Mouse (Mus musculus) liver, embryonic 15.5 days (tissue): Measurements from ENCODE around the gene Rgs8. TPM values are rescaled to one million over a fixed set of nuclear protein-coding genes. Genes with fewer than 3 reads are reported as not detected.

Source experiments
- ATAC-seq: fragments of 200-750 bp; cut with Nextera tagmentation; 2 replicates; pipeline ENCODE4 v1.8.0; 2017; ENCODE audit warnings: moderate number of reproducible peaks, mild to moderate bottlenecking, moderate library complexity; ENCODE audit not compliant: insufficient read depth
- H3K27ac ChIP-seq: fragments of 300-500 bp; sonication (generic); replicated peaks from 2 replicates; pipeline ENCODE4 v1.5.1; 2015; ENCODE audit warnings: mild to moderate bottlenecking, inconsistent platforms
- H3K27me3 ChIP-seq: fragments of 300-500 bp; sonication (generic); 2 replicates; pipeline ENCODE4 v1.6.1; 2015; ENCODE audit warnings: mild to moderate bottlenecking, inconsistent platforms
- H3K36me3 ChIP-seq: fragments of 300-500 bp; sonication (generic); replicated peaks from 2 replicates; pipeline ENCODE4 v1.6.1; 2015; ENCODE audit warnings: moderate library complexity, mild to moderate bottlenecking, inconsistent platforms
- H3K4me1 ChIP-seq: fragments of 300-500 bp; sonication (generic); replicated peaks from 2 replicates; pipeline ENCODE4 v1.6.1; 2015; ENCODE audit warnings: inconsistent platforms
- H3K4me2 ChIP-seq: fragments of 300-500 bp; sonication (generic); 2 replicates; pipeline ENCODE4 v1.6.1; 2015; ENCODE audit warnings: moderate library complexity, mild to moderate bottlenecking, inconsistent platforms
- H3K4me3 ChIP-seq: fragments of 300-500 bp; sonication (generic); replicated peaks from 2 replicates; pipeline ENCODE4 v1.5.1; 2015; ENCODE audit warnings: mild to moderate bottlenecking, inconsistent platforms
- H3K9ac ChIP-seq: fragments of 300-500 bp; sonication (generic); 2 replicates; pipeline ENCODE4 v1.6.1; 2015; ENCODE audit warnings: moderate library complexity, mild to moderate bottlenecking, inconsistent platforms
- H3K9me3 ChIP-seq: fragments of 300-500 bp; sonication (generic); replicated peaks from 2 replicates; pipeline ENCODE4 v1.6.1; 2016; ENCODE audit warnings: inconsistent platforms
- WGBS: fragments of 180-500 bp; shearing (Covaris S2); methylation state at CpG from one replicate; pipeline ENCODE4 v1.1.7; 2015; ENCODE audit warnings: mixed read lengths; ENCODE audit not compliant: insufficient replicate concordance; 5-methylcytosine and 5-hydroxymethylcytosine counted together
- polyA plus RNA-seq: library from polyadenylated mRNA; unstranded; fragments of >200 nt; fragmentation: Nextera tagmentation; extraction: Ambion mirVana; gene quantifications from 2 replicates; pipeline ENCODE4 v1.2.1, GENCODE M21; 2015

Gene Rgs8
- polyA plus RNA-seq, 1 experiment from 2014 or later: 0.14 TPM

GRCm38 (mm10) chr1:153696093-153696492 lies 43.3 kb downstream of the Rgs8 start:
- no peaks in the 10 kb centered on the region for H3K27me3 ChIP-seq
- no peaks in the 10 kb centered on the region for H3K9me3 ChIP-seq
- no peak overlapping the region for H3K4me2 ChIP-seq
- no peaks in the 10 kb centered on the region for H3K36me3 ChIP-seq
- no peak overlapping the region for H3K9ac ChIP-seq
- WGBS: 78% methylated on average over 11 of the region's 11 CpGs
- H3K27ac ChIP-seq: no peak overlapping the region
- no peak overlapping the region for H3K4me3 ChIP-seq
- H3K4me1 ChIP-seq: 0 out of 2 replicates have a peak, but pooled peaks cover 4% of the 10 kb centered on the region
- ATAC-seq: no peak

- H3K9me3 ChIP-seq: no peaks in the 10 kb centered on the region
- WGBS: 66% methylated on average over 4 of the region's 4 CpGs
- no peak for ATAC-seq
- H3K27ac ChIP-seq: no peak overlapping the region
- H3K4me2 ChIP-seq: no peak overlapping the region
- 0 out of 2 replicates have a peak, but pooled peaks cover 4% of the 10 kb centered on the region for H3K4me1 ChIP-seq
- no peaks in the 10 kb centered on the region for H3K27me3 ChIP-seq
- no peak overlapping the region for H3K9ac ChIP-seq
- H3K36me3 ChIP-seq: no peaks in the 10 kb centered on the region
- no peak overlapping the region for H3K4me3 ChIP-seq
Observed at GRCm38 (mm10) chr1:153696541-153696940, 43.7 kb downstream of the Rgs8 start.

GRCm38 (mm10) chr1:153697581-153698251 lies 44.9 kb downstream of the Rgs8 start:
- Histone ChIP-seq H3K4me1 (0 out of 2 replicates have a peak, but pooled peaks cover 2% of the 10 kb centered on the region), H3K36me3 (no peaks in the 10 kb centered on the region), H3K9me3 (no peaks in the 10 kb centered on the region), H3K27me3 (no peaks in the 10 kb centered on the region), H3K27ac (no peak overlapping the region), H3K9ac (no peak overlapping the region), H3K4me3 (no peak overlapping the region), H3K4me2 (no peak overlapping the region)
- WGBS: 67% methylated on average over 16 of the region's 16 CpGs
- 0 out of 2 replicates have a peak, but pooled peaks have one; percentile 52 for ATAC-seq

GRCm38 (mm10) chr1:153698311-153699084 lies 45.7 kb downstream of the Rgs8 start:
- Histone ChIP-seq H3K27ac (no peak overlapping the region), H3K9ac (no peak overlapping the region), H3K4me3 (no peak overlapping the region), H3K4me2 (no peak overlapping the region), H3K27me3 (no peaks in the 10 kb centered on the region), H3K4me1 (no peaks in the 10 kb centered on the region), H3K9me3 (no peaks in the 10 kb centered on the region), H3K36me3 (no peaks in the 10 kb centered on the region)
- 61% methylated on average over 7 of the region's 7 CpGs for WGBS
- ATAC-seq: no peak

- Histone ChIP-seq H3K36me3 (no peaks in the 10 kb centered on the region), H3K4me1 (no peaks in the 10 kb centered on the region), H3K4me2 (no peak overlapping the region), H3K9ac (no peak overlapping the region), H3K27me3 (no peaks in the 10 kb centered on the region), H3K4me3 (no peak overlapping the region), H3K27ac (no peak overlapping the region), H3K9me3 (no peaks in the 10 kb centered on the region)
- 44% methylated on average over 11 of the region's 11 CpGs for WGBS
- ATAC-seq: no peak
Observed at GRCm38 (mm10) chr1:153700448-153701063, 47.7 kb downstream of the Rgs8 start.

- Histone ChIP-seq H3K4me3 (no peak overlapping the region), H3K9ac (no peak overlapping the region), H3K4me2 (no peak overlapping the region), H3K4me1 (no peaks in the 10 kb centered on the region), H3K27me3 (no peaks in the 10 kb centered on the region), H3K9me3 (no peaks in the 10 kb centered on the region), H3K36me3 (no peaks in the 10 kb centered on the region), H3K27ac (no peak overlapping the region)
- no peak for ATAC-seq
- 50% methylated on average over 1 of the region's 1 CpGs for WGBS
Observed at GRCm38 (mm10) chr1:153701461-153701860, 48.6 kb downstream of the Rgs8 start.

GRCm38 (mm10) chr1:153702166-153702852 lies 49.5 kb downstream of the Rgs8 start:
- no peak overlapping the region for H3K27ac ChIP-seq
- ATAC-seq: no peak
- WGBS: 49% methylated on average over 8 of the region's 8 CpGs

GRCm38 (mm10) chr1:153702853-153703410 lies 50.1 kb downstream of the Rgs8 start:
- 62% methylated on average over 8 of the region's 8 CpGs for WGBS
- H3K9me3 ChIP-seq: no peaks in the 10 kb centered on the region
- ATAC-seq: no peak
- no peak overlapping the region for H3K9ac ChIP-seq
- H3K27me3 ChIP-seq: no peaks in the 10 kb centered on the region
- no peak overlapping the region for H3K4me2 ChIP-seq
- no peak overlapping the region for H3K4me3 ChIP-seq
- no peaks in the 10 kb centered on the region for H3K4me1 ChIP-seq
- H3K27ac ChIP-seq: no peak overlapping the region
- H3K36me3 ChIP-seq: no peaks in the 10 kb centered on the region

More at GRCm38 (mm10) chr1:153702166-153702852, 49.5 kb downstream of the Rgs8 start:
- Histone ChIP-seq H3K4me2 (no peak overlapping the region), H3K27me3 (no peaks in the 10 kb centered on the region), H3K4me1 (no peaks in the 10 kb centered on the region), H3K9ac (no peak overlapping the region), H3K4me3 (no peak overlapping the region), H3K9me3 (no peaks in the 10 kb centered on the region), H3K36me3 (no peaks in the 10 kb centered on the region)

- H3K9me3 ChIP-seq: no peaks in the 10 kb centered on the region
- 23% methylated on average over 12 of the region's 12 CpGs for WGBS
- no peak overlapping the region for H3K27ac ChIP-seq
- no peaks in the 10 kb centered on the region for H3K4me1 ChIP-seq
- no peak overlapping the region for H3K4me3 ChIP-seq
- no peaks in the 10 kb centered on the region for H3K27me3 ChIP-seq
- H3K36me3 ChIP-seq: no peaks in the 10 kb centered on the region
- H3K4me2 ChIP-seq: no peak overlapping the region
- H3K9ac ChIP-seq: no peak overlapping the region
- ATAC-seq: no peak
Observed at GRCm38 (mm10) chr1:153703445-153703991, 50.7 kb downstream of the Rgs8 start.

GRCm38 (mm10) chr1:153704174-153704573 lies 51.3 kb downstream of the Rgs8 start:
- Histone ChIP-seq H3K4me1 (no peaks in the 10 kb centered on the region), H3K36me3 (no peaks in the 10 kb centered on the region), H3K9ac (no peak overlapping the region), H3K9me3 (no peaks in the 10 kb centered on the region), H3K27me3 (no peaks in the 10 kb centered on the region), H3K4me3 (no peak overlapping the region), H3K27ac (no peak overlapping the region), H3K4me2 (no peak overlapping the region)
- no peak for ATAC-seq
- WGBS: 39% methylated on average over 7 of the region's 7 CpGs
